Comparison of ENCODE assay signal across 27 mouse cellular contexts in the genomic region with DNA sequence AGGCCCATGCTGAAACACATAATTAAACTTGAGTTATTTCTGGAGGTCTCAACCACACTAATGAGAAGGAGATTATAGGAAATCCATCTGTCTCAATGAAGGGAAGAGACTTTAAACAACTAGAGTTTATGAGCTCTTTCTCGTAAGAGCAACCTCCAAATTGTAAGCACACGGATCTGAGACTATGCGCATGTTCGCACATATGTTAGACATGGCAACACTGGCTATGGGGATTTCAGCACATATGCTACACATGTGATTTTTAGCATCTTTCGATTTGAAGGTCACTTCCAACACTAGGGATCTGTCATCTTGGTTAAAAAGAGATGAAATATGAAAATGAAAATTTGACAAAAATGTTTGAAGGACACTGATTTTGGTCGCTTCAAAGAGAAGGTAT.
"Had no signal": no experiment of that assay in that cellular context is flagged by ENCODE, and none has a peak within 500 bp of the region (broad histone marks: within the 10 kb centered on the region; RNA-seq: fewer than 3 reads in every experiment).

No protein-coding gene starts in this region.

- H3K9me3 ChIP-seq: embryonic facial prominence, embryonic 10.5 days; embryonic facial prominence, embryonic 12.5 days; embryonic facial prominence, embryonic 13.5 days; embryonic facial prominence, embryonic 15.5 days; forebrain, embryonic 10.5 days; forebrain, embryonic 12.5 days; forebrain, embryonic 13.5 days; forebrain, embryonic 15.5 days; heart, embryonic 10.5 days had no signal

- H3K27ac ChIP-seq: embryonic facial prominence, embryonic 10.5 days; embryonic facial prominence, embryonic 12.5 days; embryonic facial prominence, embryonic 13.5 days; embryonic facial prominence, embryonic 15.5 days; forebrain, embryonic 10.5 days; forebrain, embryonic 12.5 days; forebrain, embryonic 13.5 days; forebrain, embryonic 15.5 days; gastrocnemius, adult 2 months; heart, adult 2 months; heart, embryonic 10.5 days had no signal

- H3K9ac ChIP-seq: embryonic facial prominence, embryonic 12.5 days; embryonic facial prominence, embryonic 13.5 days; embryonic facial prominence, embryonic 15.5 days; forebrain, embryonic 12.5 days; forebrain, embryonic 13.5 days; forebrain, embryonic 15.5 days had no signal

- H3K4me1 ChIP-seq: embryonic facial prominence, embryonic 10.5 days; embryonic facial prominence, embryonic 12.5 days; embryonic facial prominence, embryonic 13.5 days; embryonic facial prominence, embryonic 15.5 days; forebrain, embryonic 10.5 days; forebrain, embryonic 12.5 days; forebrain, embryonic 13.5 days; heart, embryonic 10.5 days had no signal

- H3K4me3 ChIP-seq: embryonic facial prominence, embryonic 10.5 days; embryonic facial prominence, embryonic 12.5 days; embryonic facial prominence, embryonic 13.5 days; embryonic facial prominence, embryonic 15.5 days; erythroblast, embryonic 14.5 days; forebrain, embryonic 10.5 days; forebrain, embryonic 12.5 days; forebrain, embryonic 13.5 days; forebrain, embryonic 15.5 days; gastrocnemius, adult 2 months; heart, adult 2 months; heart, embryonic 10.5 days had no signal

- H3K4me2 ChIP-seq: embryonic facial prominence, embryonic 12.5 days; embryonic facial prominence, embryonic 13.5 days; embryonic facial prominence, embryonic 15.5 days; forebrain, embryonic 12.5 days; forebrain, embryonic 13.5 days; forebrain, embryonic 15.5 days; heart, embryonic 11.5 days had no signal

- H3K36me3 ChIP-seq: embryonic facial prominence, embryonic 10.5 days; embryonic facial prominence, embryonic 12.5 days; embryonic facial prominence, embryonic 13.5 days; embryonic facial prominence, embryonic 15.5 days; forebrain, embryonic 10.5 days; forebrain, embryonic 12.5 days; forebrain, embryonic 15.5 days; heart, embryonic 10.5 days had no signal

- H3K27me3 ChIP-seq: embryonic facial prominence, embryonic 12.5 days; embryonic facial prominence, embryonic 13.5 days; embryonic facial prominence, embryonic 15.5 days; forebrain, embryonic 12.5 days; forebrain, embryonic 13.5 days; forebrain, embryonic 15.5 days had no signal

- ATAC-seq: forebrain, embryonic 13.5 days; forebrain, embryonic 14.5 days; forebrain, embryonic 15.5 days had no signal

- DNase-seq: cerebellum, adult 9-10 months; cerebellum, adult 9-11 months; cerebellum, postnatal 10 days; cerebellum, postnatal 14 days; cerebellum, postnatal 25 days; cerebellum, postnatal 36 days; embryo, embryonic 11 days; gastrocnemius, adult 2 months; gastrocnemius, postnatal 10 days; gastrocnemius, postnatal 14 days; gastrocnemius, postnatal 25 days; gastrocnemius, postnatal 36 days; heart, adult 11 months; heart, adult 18-20 months; heart, adult 2 months had no signal
